Mouse (Mus musculus) liver, adult 2 months (tissue): ENCODE data around the gene Hoxb3. TPM values are rescaled to one million over a fixed set of nuclear protein-coding genes. Genes with fewer than 3 reads are reported as not detected.

Source experiments
- DNase-seq: peaks from one replicate; pipeline ENCODE4 v3.0.0-alpha.2; 2011; ENCODE audit warnings: low read depth, low spot score; ENCODE audit errors: extremely low read depth
- H3K27ac ChIP-seq: fragments of 200-500 bp; replicated peaks from 2 replicates; pipeline ENCODE4 v1.5.1; 2012; ENCODE audit warnings: low read depth, mild to moderate bottlenecking, control low read depth, inconsistent platforms, low read length; ENCODE audit not compliant: insufficient read depth
- H3K27me3 ChIP-seq: fragments of 200-500 bp; 2 replicates; pipeline ENCODE4 v1.6.1; 2012; ENCODE audit warnings: mild to moderate bottlenecking, moderate library complexity, low read length, inconsistent platforms; ENCODE audit not compliant: control insufficient read depth, insufficient read depth
- H3K36me3 ChIP-seq: fragments of 200-500 bp; 2 replicates; pipeline ENCODE4 v1.6.1; 2012; ENCODE audit warnings: low read length, inconsistent platforms; ENCODE audit not compliant: control insufficient read depth, insufficient read depth
- H3K4me1 ChIP-seq: fragments of 200-500 bp; 2 replicates; pipeline ENCODE4 v1.6.1; 2011; ENCODE audit warnings: low read length; ENCODE audit not compliant: control insufficient read depth, insufficient read depth
- H3K4me3 ChIP-seq: fragments of 200-500 bp; 2 replicates; pipeline ENCODE4 v1.5.1; 2011; ENCODE audit warnings: low read depth, mild to moderate bottlenecking, control low read depth, low read length, moderate library complexity; ENCODE audit not compliant: insufficient read depth
- H3K79me2 ChIP-seq: fragments of 200-500 bp; 2 replicates; pipeline ENCODE4 v1.6.1; 2012; ENCODE audit warnings: inconsistent platforms, mild to moderate bottlenecking, low read length, moderate library complexity; ENCODE audit not compliant: control insufficient read depth, insufficient read depth
- H3K9ac ChIP-seq: fragments of 200-500 bp; 2 replicates; pipeline ENCODE4 v1.6.1; 2012; ENCODE audit warnings: low read depth, mild to moderate bottlenecking, control low read depth, inconsistent platforms, low read length
- CTCF ChIP-seq: fragments of 200-500 bp; IDR thresholded peaks from 2 replicates; pipeline ENCODE4 v1.5.1; 2011; ENCODE audit warnings: low read depth, low read length, control low read depth
- POLR2A ChIP-seq: fragments of 200-500 bp; IDR thresholded peaks from 2 replicates; pipeline ENCODE4 v1.6.1; 2011; ENCODE audit warnings: low read length, control low read depth; ENCODE audit not compliant: insufficient read depth; ENCODE audit errors: extremely low read depth
- WGBS: fragments of 180-500 bp; shearing (Covaris S2); methylation state at CpG from one replicate; pipeline ENCODE4 v1.1.7; 2018; 5-methylcytosine and 5-hydroxymethylcytosine counted together
- polyA plus RNA-seq: library from polyadenylated mRNA; depleted of rRNA; stranded (reverse); fragments of >200 nt; gene quantifications from 2 replicates; pipeline ENCODE4 v1.2.3, GENCODE M21; 2012
- total RNA-seq: library from RNA; depleted of rRNA; stranded (reverse); fragments of >200 nt; gene quantifications from 2 replicates; pipeline ENCODE4 v1.2.3, GENCODE M21; 2014

Gene Hoxb3
- total and polyA plus RNA-seq, 2 experiments = 0.18 to 0.48 TPM

GRCm38 (mm10) chr11:96279421-96280233 is 43.5 kb upstream of the Hoxb3 start:
- TF ChIP-seq CTCF (no peak), POLR2A (no peak)
- 10% methylated on average over 31 of the region's 31 CpGs for WGBS
- DNase-seq = no peak
- Histone ChIP-seq H3K79me2 (no peaks in the 10 kb centered on the region), H3K4me1 (peaks cover 3% of the 10 kb centered on the region; the same call in 1 of the 2 replicates), H3K27me3 (peaks cover 33% of the 10 kb centered on the region), H3K9ac (no peak overlapping the region), H3K4me3 (no peak overlapping the region), H3K36me3 (no peaks in the 10 kb centered on the region), H3K27ac (no peak overlapping the region)

DNA sequence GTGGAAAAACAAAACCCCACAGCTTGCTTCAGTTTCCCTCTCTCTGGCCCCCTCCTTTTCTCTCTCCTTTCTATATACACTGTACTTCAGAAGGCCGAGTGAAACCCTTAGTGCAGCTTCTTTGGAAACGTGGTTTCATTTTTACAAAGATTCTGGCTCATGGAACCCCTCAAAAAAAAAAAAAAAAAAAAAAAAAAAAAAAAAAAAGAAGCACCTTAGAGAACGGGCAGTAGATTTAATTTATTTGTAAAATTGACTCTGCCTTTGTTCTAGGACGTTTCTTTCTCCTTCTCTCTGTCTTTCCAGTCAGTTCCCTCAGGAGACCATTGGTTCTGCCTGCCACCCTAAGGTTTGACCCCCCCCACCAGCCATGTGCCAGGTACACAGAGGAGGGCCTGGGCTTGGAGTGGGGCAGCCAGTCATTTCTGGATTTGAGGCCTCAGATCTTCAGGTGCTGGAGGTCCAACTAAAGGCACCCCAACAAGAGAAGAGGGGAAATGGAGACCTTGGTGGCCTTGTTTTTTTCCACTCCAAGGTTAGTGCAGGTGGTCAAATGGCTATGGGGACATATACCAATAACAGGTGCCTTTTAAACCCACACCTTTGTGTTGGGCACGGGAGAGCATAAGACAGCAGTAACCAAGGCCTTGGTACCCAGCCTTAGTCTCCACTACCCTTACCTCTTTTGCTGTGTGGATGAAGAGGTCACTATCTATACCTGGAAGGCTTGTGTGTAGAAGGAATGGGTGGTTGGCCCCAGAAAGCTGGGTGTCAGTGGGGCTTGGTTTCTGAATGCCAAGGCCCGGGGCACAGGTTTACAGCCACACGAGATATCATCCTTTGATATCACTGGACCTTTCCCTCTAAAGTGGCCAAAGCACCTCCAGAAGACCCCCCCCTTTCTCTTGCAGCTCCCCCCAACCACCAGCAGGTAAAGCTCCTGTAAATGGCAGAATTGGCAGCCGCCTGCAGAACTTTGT is 42.4 kb upstream of the Hoxb3 start:
- TF ChIP-seq CTCF = no peak
- no peak for TF ChIP-seq POLR2A
- 27% methylated on average over 8 of the region's 8 CpGs for WGBS
- Histone ChIP-seq H3K27me3 (peaks cover 39% of the 10 kb centered on the region), H3K27ac (no peak overlapping the region), H3K36me3 (no peaks in the 10 kb centered on the region), H3K9ac (no peak overlapping the region), H3K79me2 (no peaks in the 10 kb centered on the region), H3K4me3 (no peak overlapping the region), H3K4me1 (peaks cover 3% of the 10 kb centered on the region; the same call in 1 of the 2 replicates)
- DNase-seq = no peak

- peaks cover 3% of the 10 kb centered on the region; the same call in 1 of the 2 replicates for H3K4me1 ChIP-seq
These were observed 41.7 kb upstream of the Hoxb3 start for GRCm38 (mm10) chr11:96281396-96281795.

GRCm38 (mm10) chr11:96281855-96282570 is 41.1 kb upstream of the Hoxb3 start, which contains the start of gene Hoxb8:
Gene Hoxb8, plus strand, starts transcription at chr11:96281905.
- no peak within 1 kb of the TSS for H3K4me3 ChIP-seq
- peaks cover 3% of the 10 kb centered on the region; the same call in 1 of the 2 replicates for H3K4me1 ChIP-seq
- WGBS = 10% methylated on average over 27 of the region's 27 CpGs
- peaks cover 40% of the 10 kb centered on the region for H3K27me3 ChIP-seq
- TF ChIP-seq CTCF = no peak
- no peak for TF ChIP-seq POLR2A
- no peak for DNase-seq
- no peak within 1 kb of the TSS for H3K27ac ChIP-seq
- no peaks in the 10 kb centered on the region for H3K79me2 ChIP-seq
- no peak within 1 kb of the TSS for H3K9ac ChIP-seq
- no peaks in the 10 kb centered on the region for H3K36me3 ChIP-seq

More at GRCm38 (mm10) chr11:96281396-96281795, 41.7 kb upstream of the Hoxb3 start:
- Histone ChIP-seq H3K27me3 (peaks cover 39% of the 10 kb centered on the region), H3K9ac (no peak overlapping the region), H3K4me3 (no peak overlapping the region), H3K36me3 (no peaks in the 10 kb centered on the region), H3K27ac (no peak overlapping the region), H3K79me2 (no peaks in the 10 kb centered on the region)
- 20% methylated on average over 18 of the region's 18 CpGs for WGBS
- DNase-seq = no peak
- TF ChIP-seq CTCF (no peak), POLR2A (no peak)

- no peaks in the 10 kb centered on the region for H3K79me2 ChIP-seq
- no peak overlapping the region for H3K9ac ChIP-seq
- no peak overlapping the region for H3K4me3 ChIP-seq
- 8% methylated on average over 49 of the region's 49 CpGs for WGBS
- peaks cover 3% of the 10 kb centered on the region; the same call in 1 of the 2 replicates for H3K4me1 ChIP-seq
- H3K27me3 ChIP-seq = peaks cover 44% of the 10 kb centered on the region
- DNase-seq = no peak
- no peaks in the 10 kb centered on the region for H3K36me3 ChIP-seq
- no peak overlapping the region for H3K27ac ChIP-seq
- TF ChIP-seq CTCF = no peak
- TF ChIP-seq POLR2A = no peak
These were observed 40.2 kb upstream of the Hoxb3 start for GRCm38 (mm10) chr11:96282795-96283430.
